Mouse (Mus musculus): ENCODE data around the gene Swt1. TPM values are rescaled to one million over a fixed set of nuclear protein-coding genes. Genes with fewer than 3 reads are reported as not detected.

Swt1 gene
- polyA plus RNA-seq, 1 experiment, result 8.9 TPM

DNA sequence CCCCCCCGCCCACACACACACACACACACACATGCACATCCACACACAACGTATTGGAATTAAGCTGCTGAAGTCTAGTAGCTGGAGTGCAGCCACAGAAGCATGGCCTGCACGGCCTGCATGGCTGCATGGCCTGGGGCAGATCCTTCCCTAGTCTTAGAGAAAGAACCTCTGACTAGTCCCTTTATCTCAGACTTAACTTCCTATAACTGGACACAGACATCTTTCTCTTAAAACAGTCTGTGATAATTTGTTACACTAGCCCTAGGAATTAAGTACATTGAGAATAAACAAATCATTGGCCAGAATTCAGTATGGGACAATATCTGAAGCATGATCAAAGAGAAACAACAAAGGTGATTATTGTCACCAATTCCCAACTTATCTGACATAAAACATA lies 85.9 kb downstream of the Swt1 start:
- H3K27me3 ChIP-seq (replicated peaks; ENCODE audit: control insufficient read depth, insufficient read depth, low read length), result no peaks in the 10 kb centered on the region
- H3K4me3 ChIP-seq (ENCODE audit: insufficient read depth, low read depth, low read length), result no peak overlapping the region
- peaks cover 35% of the 10 kb centered on the region for H3K4me1 ChIP-seq (ENCODE audit: control insufficient read depth, insufficient read depth, low read length)
- no peak for DNase-seq
- no peaks in the 10 kb centered on the region; the same call in 1 of the 2 replicates for H3K36me3 ChIP-seq (ENCODE audit: control insufficient read depth, insufficient read depth, low read length)
- WGBS, result 42% methylated on average over 3 of the region's 3 CpGs
- peak overlapping the region; percentile 74 for H3K27ac ChIP-seq (ENCODE audit: insufficient read depth, low read depth, low read length)
- no peak for TF ChIP-seq CTCF (conservative IDR thresholded peaks at IDR 0.05; ENCODE audit: insufficient read depth, insufficient read length, low read depth, low read length)
- TF ChIP-seq POLR2A (IDR thresholded peaks at IDR 0.05; ENCODE audit: low read depth, low read length), result no peak

DNA sequence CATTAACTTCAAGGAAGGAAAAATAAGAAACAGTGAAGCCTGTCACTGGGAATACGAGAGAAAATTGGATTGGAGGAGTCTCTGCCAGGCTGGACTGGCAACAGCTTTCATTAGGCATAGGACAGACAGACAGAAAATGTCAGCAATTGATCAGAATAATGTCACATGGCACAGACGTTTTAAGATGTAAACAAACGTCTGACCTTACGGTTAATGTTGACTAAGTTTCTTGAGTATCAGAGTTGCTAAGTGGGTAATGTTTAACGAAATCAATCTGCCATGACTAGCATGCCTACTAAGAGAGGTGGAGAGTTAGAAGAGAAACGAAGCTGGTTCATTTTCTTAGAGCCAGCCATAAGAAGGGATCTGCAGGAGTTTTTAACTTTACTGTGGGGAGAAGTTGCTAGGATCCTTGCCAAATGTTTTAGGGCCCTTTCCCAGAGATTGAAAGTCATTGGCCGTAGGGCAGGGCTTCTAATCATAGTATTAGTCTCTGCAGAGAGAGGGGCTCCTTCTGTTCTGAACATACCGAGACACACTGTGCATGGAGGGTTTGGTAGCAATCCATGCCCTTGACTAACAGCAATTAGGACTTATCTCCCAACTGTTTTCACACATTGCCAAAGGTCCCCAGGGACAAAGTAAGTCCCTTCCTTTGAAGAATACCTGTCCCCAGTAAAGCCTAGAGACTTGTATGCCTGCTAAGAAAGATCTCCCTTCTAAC lies 86.8 kb downstream of the Swt1 start:
- no peak overlapping the region for H3K4me3 ChIP-seq (ENCODE audit: insufficient read depth, low read depth, low read length)
- peaks cover 34% of the 10 kb centered on the region for H3K4me1 ChIP-seq (ENCODE audit: control insufficient read depth, insufficient read depth, low read length)
- peak overlapping the region; percentile 100 for H3K27ac ChIP-seq (ENCODE audit: insufficient read depth, low read depth, low read length)
- 30% methylated on average over 8 of the region's 8 CpGs for WGBS
- peak; percentile 87 for DNase-seq
- H3K36me3 ChIP-seq (ENCODE audit: control insufficient read depth, insufficient read depth, low read length), result no peaks in the 10 kb centered on the region; the same call in 1 of the 2 replicates
- no peaks in the 10 kb centered on the region for H3K27me3 ChIP-seq (replicated peaks; ENCODE audit: control insufficient read depth, insufficient read depth, low read length)
- TF ChIP-seq CTCF (conservative IDR thresholded peaks at IDR 0.05; ENCODE audit: insufficient read depth, insufficient read length, low read depth, low read length), result no peak
- no peak for TF ChIP-seq POLR2A (IDR thresholded peaks at IDR 0.05; ENCODE audit: low read depth, low read length)

DNA sequence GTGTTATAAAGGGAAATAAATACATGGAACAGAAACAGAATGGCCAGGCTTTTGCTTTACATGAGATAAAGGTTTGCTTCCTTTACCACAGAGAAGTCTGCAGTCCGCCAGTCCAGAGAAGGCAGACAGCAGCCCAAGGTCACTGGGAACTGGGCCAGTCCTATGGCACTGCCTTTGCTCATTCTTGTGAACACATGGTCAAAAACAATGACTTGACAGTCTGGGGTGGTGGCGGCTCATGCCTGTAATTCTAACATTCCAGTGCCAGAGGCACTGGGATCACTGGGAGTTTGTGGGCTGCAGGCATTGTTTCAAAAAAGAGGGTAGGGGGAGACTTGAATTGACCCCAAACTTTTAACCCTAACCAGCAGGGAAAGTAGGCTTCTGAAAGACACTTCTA lies 89.3 kb downstream of the Swt1 start:
- H3K4me1 ChIP-seq (ENCODE audit: control insufficient read depth, insufficient read depth, low read length), result peaks cover 36% of the 10 kb centered on the region
- TF ChIP-seq POLR2A (IDR thresholded peaks at IDR 0.05; ENCODE audit: low read depth, low read length), result no peak
- TF ChIP-seq CTCF (conservative IDR thresholded peaks at IDR 0.05; ENCODE audit: insufficient read depth, insufficient read length, low read depth, low read length), result no peak
- peak; percentile 89 for DNase-seq
- no peaks in the 10 kb centered on the region for H3K36me3 ChIP-seq (ENCODE audit: control insufficient read depth, insufficient read depth, low read length)
- H3K27ac ChIP-seq (ENCODE audit: insufficient read depth, low read depth, low read length), result peak overlapping the region; percentile 94
- 11% methylated on average over 2 of the region's 2 CpGs for WGBS
- H3K4me3 ChIP-seq (ENCODE audit: insufficient read depth, low read depth, low read length), result no peak overlapping the region
- no peaks in the 10 kb centered on the region for H3K27me3 ChIP-seq (replicated peaks; ENCODE audit: control insufficient read depth, insufficient read depth, low read length)

DNA sequence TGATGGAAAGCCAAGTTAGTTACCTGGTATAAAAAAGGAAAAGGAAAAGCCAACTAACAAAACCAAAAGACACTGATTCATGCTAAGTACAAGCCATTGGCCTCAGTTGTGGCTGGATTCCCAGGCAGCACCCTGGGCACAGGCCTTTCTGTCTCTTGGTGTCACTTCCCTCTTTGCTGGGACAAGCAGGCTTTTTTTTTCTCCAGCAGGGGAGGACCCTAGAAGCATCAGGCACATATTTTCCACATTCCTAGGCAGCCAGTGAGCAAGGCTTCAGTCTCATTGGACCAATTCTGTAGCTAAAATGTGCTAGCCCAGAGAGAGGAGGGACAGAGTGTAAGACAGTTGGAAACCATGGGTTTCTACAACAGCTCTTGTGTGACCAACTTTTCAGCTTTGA lies 90.0 kb downstream of the Swt1 start:
- H3K4me3 ChIP-seq (ENCODE audit: insufficient read depth, low read depth, low read length), result no peak overlapping the region
- no peaks in the 10 kb centered on the region for H3K27me3 ChIP-seq (replicated peaks; ENCODE audit: control insufficient read depth, insufficient read depth, low read length)
- H3K4me1 ChIP-seq (ENCODE audit: control insufficient read depth, insufficient read depth, low read length), result peaks cover 33% of the 10 kb centered on the region
- no peaks in the 10 kb centered on the region for H3K36me3 ChIP-seq (ENCODE audit: control insufficient read depth, insufficient read depth, low read length)
- TF ChIP-seq POLR2A (IDR thresholded peaks at IDR 0.05; ENCODE audit: low read depth, low read length) (no peak), CTCF (conservative IDR thresholded peaks at IDR 0.05; ENCODE audit: insufficient read depth, insufficient read length, low read depth, low read length) (no peak)
- no peak for DNase-seq
- peak overlapping the region; percentile 94 for H3K27ac ChIP-seq (ENCODE audit: insufficient read depth, low read depth, low read length)

DNA sequence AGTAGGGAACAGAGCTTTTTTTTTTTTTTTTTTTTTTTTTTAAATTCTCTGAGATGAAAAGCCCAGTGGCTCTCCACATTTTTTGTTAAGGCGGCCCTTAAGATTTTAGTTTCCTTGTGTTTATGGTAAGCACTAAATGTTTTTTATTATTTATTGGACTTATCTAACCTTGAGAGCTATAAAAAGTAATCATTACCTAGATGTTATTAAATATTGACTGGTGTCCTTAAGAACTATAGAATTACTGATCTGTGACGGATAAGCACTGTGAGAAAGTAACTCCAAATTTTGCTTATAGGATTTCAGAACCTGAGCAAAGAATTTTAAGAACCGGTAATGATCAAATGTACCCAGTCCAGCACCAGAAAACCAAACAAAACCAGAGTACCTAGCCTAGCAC lies 95.4 kb downstream of the Swt1 start:
- DNase-seq, result no peak
- TF ChIP-seq POLR2A (IDR thresholded peaks at IDR 0.05; ENCODE audit: low read depth, low read length), result no peak
- no peak for TF ChIP-seq CTCF (conservative IDR thresholded peaks at IDR 0.05; ENCODE audit: insufficient read depth, insufficient read length, low read depth, low read length)
- H3K4me1 ChIP-seq (ENCODE audit: control insufficient read depth, insufficient read depth, low read length), result peaks cover 5% of the 10 kb centered on the region; the same call in 1 of the 2 replicates
- WGBS, result 59% methylated on average over 3 of the region's 3 CpGs
- no peaks in the 10 kb centered on the region for H3K36me3 ChIP-seq (ENCODE audit: control insufficient read depth, insufficient read depth, low read length)
- no peak overlapping the region for H3K27ac ChIP-seq (ENCODE audit: insufficient read depth, low read depth, low read length)
- H3K27me3 ChIP-seq (replicated peaks; ENCODE audit: control insufficient read depth, insufficient read depth, low read length), result no peaks in the 10 kb centered on the region
- no peak overlapping the region for H3K4me3 ChIP-seq (ENCODE audit: insufficient read depth, low read depth, low read length)

DNA sequence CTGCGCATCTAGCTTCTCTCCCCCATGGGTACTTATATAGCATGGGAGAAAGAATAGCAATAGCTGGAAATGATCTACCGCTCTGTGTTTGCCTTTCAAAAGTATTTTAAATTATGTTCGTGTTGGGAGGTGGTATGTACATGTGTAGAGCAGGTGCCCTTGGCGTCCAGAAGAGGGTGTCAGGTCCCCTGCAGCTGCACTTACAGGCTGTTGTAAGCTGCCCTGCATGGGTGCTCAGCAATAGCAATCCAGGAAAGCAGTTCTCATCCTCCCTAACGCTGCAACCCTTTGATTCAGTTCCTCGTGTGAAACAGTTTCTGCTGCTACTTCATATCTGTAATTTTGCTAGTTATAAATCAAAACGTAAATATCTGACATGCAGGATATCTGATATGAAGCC lies 98.7 kb downstream of the Swt1 start:
- no peak for DNase-seq
- Histone ChIP-seq H3K36me3 (ENCODE audit: control insufficient read depth, insufficient read depth, low read length) (no peaks in the 10 kb centered on the region), H3K4me3 (ENCODE audit: insufficient read depth, low read depth, low read length) (no peak overlapping the region), H3K27ac (ENCODE audit: insufficient read depth, low read depth, low read length) (no peak overlapping the region), H3K27me3 (replicated peaks; ENCODE audit: control insufficient read depth, insufficient read depth, low read length) (no peaks in the 10 kb centered on the region), H3K4me1 (ENCODE audit: control insufficient read depth, insufficient read depth, low read length) (peaks cover 6% of the 10 kb centered on the region; the same call in 1 of the 2 replicates)
- 74% methylated on average over 7 of the region's 7 CpGs for WGBS
- TF ChIP-seq CTCF (conservative IDR thresholded peaks at IDR 0.05; ENCODE audit: insufficient read depth, insufficient read length, low read depth, low read length) (no peak), POLR2A (IDR thresholded peaks at IDR 0.05; ENCODE audit: low read depth, low read length) (no peak)

DNA sequence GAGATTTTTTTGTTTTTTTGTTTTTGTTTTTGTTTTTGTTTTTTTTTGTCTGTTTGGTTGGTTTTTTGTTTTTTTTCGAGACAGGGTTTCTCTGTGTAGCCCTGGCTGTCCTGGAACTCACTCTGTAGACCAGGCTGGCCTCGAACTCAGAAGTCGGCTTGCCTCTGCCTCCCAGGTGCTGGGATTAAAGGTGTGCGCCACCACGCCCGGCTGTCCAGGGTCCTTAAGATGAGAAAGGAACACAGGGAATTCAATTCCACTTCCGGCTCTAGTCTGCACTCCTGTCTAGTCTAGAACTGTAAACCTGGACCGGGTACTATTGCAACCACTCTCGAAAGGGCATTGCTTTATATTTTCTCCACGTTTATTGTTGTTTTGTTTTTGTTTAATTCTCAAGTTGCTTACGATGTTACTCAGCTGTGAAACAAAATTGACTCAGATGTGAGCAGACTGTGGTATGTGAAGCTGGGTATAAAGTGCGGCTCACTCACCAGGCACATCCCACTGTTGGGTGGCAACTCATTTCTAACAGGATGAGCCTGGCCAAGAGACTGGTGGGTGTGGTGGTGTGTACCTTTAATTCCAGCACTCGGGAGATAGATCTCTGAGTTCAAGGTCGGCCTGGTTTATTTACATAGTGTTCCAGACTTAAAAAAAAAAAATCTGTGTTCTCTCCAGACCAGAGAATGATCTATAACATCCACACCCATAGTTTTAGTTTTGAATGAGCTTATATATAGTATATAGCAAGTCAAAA lies 99.7 kb downstream of the Swt1 start:
- Histone ChIP-seq H3K4me3 (ENCODE audit: insufficient read depth, low read depth, low read length) (no peak overlapping the region), H3K27me3 (replicated peaks; ENCODE audit: control insufficient read depth, insufficient read depth, low read length) (no peaks in the 10 kb centered on the region), H3K4me1 (ENCODE audit: control insufficient read depth, insufficient read depth, low read length) (peaks cover 4% of the 10 kb centered on the region; the same call in 1 of the 2 replicates), H3K36me3 (ENCODE audit: control insufficient read depth, insufficient read depth, low read length) (no peaks in the 10 kb centered on the region), H3K27ac (ENCODE audit: insufficient read depth, low read depth, low read length) (no peak overlapping the region)
- TF ChIP-seq CTCF (conservative IDR thresholded peaks at IDR 0.05; ENCODE audit: insufficient read depth, insufficient read length, low read depth, low read length), result no peak
- TF ChIP-seq POLR2A (IDR thresholded peaks at IDR 0.05; ENCODE audit: low read depth, low read length), result no peak
- DNase-seq, result peak; percentile 63
- 70% methylated on average over 14 of the region's 14 CpGs for WGBS
